Mouse (Mus musculus): ENCODE measurements around the gene Cacng8. TPM values are rescaled to one million over a fixed set of nuclear protein-coding genes. Genes with fewer than 3 reads are reported as not detected.

Cacng8 gene
- 9.8 and 77.7 TPM in 2 replicates for polyA plus RNA-seq (2021; fragmentation: Nextera tagmentation)
- long read RNA-seq, experiment 1 = 0 reads
- long read RNA-seq, experiment 2 = 0 reads

GRCm38 (mm10) chr7:3390413-3391080 is at the start of gene Cacng8:
TSS of gene Cacng8 (plus strand) at chr7:3390683.

GRCm38 (mm10) chr7:3423895-3424294 is 33.4 kb downstream of the Cacng8 start, which contains the start of gene Cacng6:
TSS of gene Cacng6 (plus strand) at chr7:3424195.

Other genes with a start within 250 kb of the Cacng8 start
- not detected in 2 replicates for gene AU018091, start 221.5 kb upstream of the Cacng8 start, polyA plus RNA-seq (2021; fragmentation: Nextera tagmentation)
- not detected in 2 replicates for gene Nlrp12, start 140.9 kb upstream of the Cacng8 start, polyA plus RNA-seq (2021; fragmentation: Nextera tagmentation)
- 25.8 and 36.5 TPM in 2 replicates for gene Myadm, start 101.6 kb upstream of the Cacng8 start, polyA plus RNA-seq (2021; fragmentation: Nextera tagmentation)
- gene Prkcg, start 101.5 kb upstream of the Cacng8 start, polyA plus RNA-seq (2021; fragmentation: Nextera tagmentation) = 97.8 and 118 TPM in 2 replicates
- 6.6 and 14.3 TPM in 2 replicates for gene Cacng7, start 57.7 kb upstream of the Cacng8 start, polyA plus RNA-seq (2021; fragmentation: Nextera tagmentation)
- gene Cacng6, start 33.5 kb downstream of the Cacng8 start, polyA plus RNA-seq (2021; fragmentation: Nextera tagmentation) = 0.86 and 0.98 TPM in 2 replicates
- gene Tarm1, start 111.9 kb downstream of the Cacng8 start, polyA plus RNA-seq (2021; fragmentation: Nextera tagmentation) = not detected in 2 replicates
- 0.29 and 0.43 TPM in 2 replicates for gene Oscar, start 225.5 kb downstream of the Cacng8 start, polyA plus RNA-seq (2021; fragmentation: Nextera tagmentation)
- 1,579 and 1,845 TPM in 2 replicates for gene Ndufa3, start 226.7 kb downstream of the Cacng8 start, polyA plus RNA-seq (2021; fragmentation: Nextera tagmentation)
- 32.7 and 37.1 TPM in 2 replicates for gene Tfpt, start 239.2 kb downstream of the Cacng8 start, polyA plus RNA-seq (2021; fragmentation: Nextera tagmentation)
- 50.5 and 56.9 TPM in 2 replicates for gene Prpf31, start 239.3 kb downstream of the Cacng8 start, polyA plus RNA-seq (2021; fragmentation: Nextera tagmentation)